In the genomic region with DNA sequence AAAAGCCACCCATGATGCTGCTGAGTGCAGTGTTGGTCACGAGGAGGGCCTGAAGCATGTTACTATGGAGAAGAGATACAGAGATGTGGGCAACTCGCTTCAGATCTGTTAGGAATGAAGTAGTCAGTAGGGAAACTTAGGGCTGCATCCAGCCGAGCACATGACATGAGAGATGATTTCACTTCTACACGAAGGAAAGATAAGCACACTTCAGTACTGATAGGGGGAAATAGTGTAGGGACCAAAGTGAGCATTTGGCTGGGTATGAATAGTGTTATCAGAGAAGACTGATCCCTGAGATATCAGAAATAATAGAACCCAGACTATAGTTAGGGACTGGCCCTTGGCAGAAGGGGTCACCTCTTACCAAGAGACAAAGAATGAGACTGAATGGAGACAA, we compare ENCODE assay signal across 16 mouse cellular contexts.
"Had no signal": no experiment of that assay in that cellular context is flagged by ENCODE, and none has a peak within 500 bp of the region (broad histone marks: within the 10 kb centered on the region; RNA-seq: fewer than 3 reads in every experiment).

No protein-coding gene starts in this region.

- H3K4me1 ChIP-seq: neural tube, embryonic 15.5 days had no signal

- H3K27ac ChIP-seq: neural tube, embryonic 13.5 days; neural tube, embryonic 15.5 days; stomach, postnatal 0 days had no signal

- H3K4me3 ChIP-seq: neural tube, embryonic 13.5 days; neural tube, embryonic 15.5 days; stomach, embryonic 15.5 days had no signal

- H3K27me3 ChIP-seq: neural tube, embryonic 13.5 days; neural tube, embryonic 15.5 days; stomach, embryonic 15.5 days had no signal

- DNase-seq: retina, postnatal 1 day; right cerebral cortex, adult 18-20 months; right cerebral cortex, postnatal 14 days; right cerebral cortex, postnatal 25 days; right cerebral cortex, postnatal 4 days; spleen, adult 18-20 months; thymus, adult 18-20 months; thymus, adult 2 months; thymus, postnatal 14 days; thymus, postnatal 25 days; thymus, postnatal 36 days; thymus, postnatal 4 days had no signal

- H3K36me3 ChIP-seq: neural tube, embryonic 13.5 days; neural tube, embryonic 15.5 days; stomach, embryonic 15.5 days had no signal

- H3K9ac ChIP-seq: neural tube, embryonic 13.5 days; neural tube, embryonic 15.5 days; stomach, embryonic 15.5 days had no signal

- H3K9me3 ChIP-seq: neural tube, embryonic 13.5 days; neural tube, embryonic 15.5 days; stomach, embryonic 15.5 days had no signal
